Mouse (Mus musculus): Measurements from ENCODE around the gene Mok. TPM values are rescaled to one million over a fixed set of nuclear protein-coding genes. Genes with fewer than 3 reads are reported as not detected.
A peak's percentile ranks its signal among the peaks of the same experiment; 100 is the strongest.
"Not testable (repeated sequence)": the region's sequence is repeated elsewhere in the genome, so short reads cannot be mapped to it uniquely, and the experiment has no call there.

Gene Mok
- 1 to 10 TPM; 9.8 to 9.9 TPM for total RNA-seq (2021)
- long read RNA-seq, partial matches to known transcripts: 4 of 20 reads
- long read RNA-seq, other reads (novel, unspliced or antisense): 16 of 20 reads

DNA sequence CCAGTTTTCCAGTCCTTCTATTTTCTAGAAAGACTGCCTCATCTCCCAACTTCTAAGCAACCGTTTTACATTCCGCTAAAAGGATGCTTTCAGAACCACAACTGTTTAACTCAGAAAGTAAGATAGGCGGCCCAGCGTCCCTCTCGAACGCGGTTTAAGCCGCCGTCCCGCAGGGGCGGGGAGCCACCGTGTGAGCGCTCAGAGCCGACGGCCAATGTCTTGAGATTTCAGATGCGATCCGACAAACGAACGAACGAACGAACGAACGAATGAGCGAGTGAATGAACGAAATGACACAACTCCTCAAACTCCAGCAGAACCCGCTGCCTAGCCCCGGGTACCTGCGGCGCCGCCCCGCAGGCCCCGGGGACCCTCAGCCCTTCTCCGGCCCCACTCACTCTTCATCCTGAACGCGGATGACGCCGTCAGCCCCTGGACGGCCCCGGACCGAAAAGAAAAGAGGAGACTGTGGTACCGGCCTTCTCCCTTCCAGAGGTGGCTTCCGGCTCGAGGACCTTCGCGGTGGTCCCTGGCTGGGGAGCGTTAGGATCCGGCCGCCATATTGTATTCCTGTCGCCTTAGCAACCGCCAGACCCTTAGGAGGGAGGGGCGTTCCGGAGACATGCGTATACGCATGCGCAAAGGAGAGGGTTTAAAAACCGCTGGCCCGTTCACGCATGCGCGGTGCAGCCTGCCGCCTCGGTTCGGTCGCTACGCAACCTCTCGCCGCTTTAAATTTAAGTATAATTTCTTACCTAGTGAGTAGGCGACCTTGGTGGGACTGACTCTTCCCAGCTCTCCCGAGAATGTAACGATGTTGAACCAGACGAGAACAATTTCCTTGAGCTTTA, at the start of gene Mok:
Gene Mok, minus strand, starts transcription at position 592 of the 851 bp plus-strand sequence.
- peak; percentile 99 for DNase-seq (ENCODE audit: low spot score in 2 of 2)

- DNase-seq (ENCODE audit: low spot score in 2 of 2): peak; percentile 91 to 93
These were observed 48.6 kb upstream of the Mok start, which contains the start of the genes Cinp and Tecpr2 for GRCm38 (mm10) chr12:110889036-110890020. Gene Cinp, minus strand, starts transcription at chr12:110889145. Gene Tecpr2, plus strand, starts transcription at chr12:110889264.

DNA sequence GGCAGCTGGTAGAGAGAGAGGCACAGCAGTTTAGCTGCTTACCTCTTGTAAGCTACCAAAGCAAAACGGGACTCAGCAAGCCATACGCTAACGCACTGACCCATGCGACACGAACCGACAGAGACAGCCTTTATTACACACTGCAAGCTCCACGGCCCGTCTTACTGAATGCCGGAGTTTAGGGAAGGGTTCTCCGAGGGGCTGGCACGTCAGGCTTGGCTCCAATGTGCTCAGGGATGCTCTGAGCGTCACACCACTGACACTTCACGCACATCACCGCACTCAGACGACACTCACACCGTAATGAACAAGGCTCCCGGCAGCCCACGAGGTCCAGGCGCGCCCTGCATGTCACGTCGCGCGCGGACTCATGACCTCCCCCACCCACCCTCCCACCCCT, 47.9 kb upstream of the Mok start:
- no peak for DNase-seq (ENCODE audit: low spot score in 2 of 2)

GRCm38 (mm10) chr12:110888106-110888505, 47.4 kb upstream of the Mok start:
- DNase-seq (ENCODE audit: low spot score in 2 of 2): no peak

- DNase-seq (ENCODE audit: low spot score in 2 of 2): no peak
These were observed 44.5 kb upstream of the Mok start for GRCm38 (mm10) chr12:110885251-110885650.

DNA sequence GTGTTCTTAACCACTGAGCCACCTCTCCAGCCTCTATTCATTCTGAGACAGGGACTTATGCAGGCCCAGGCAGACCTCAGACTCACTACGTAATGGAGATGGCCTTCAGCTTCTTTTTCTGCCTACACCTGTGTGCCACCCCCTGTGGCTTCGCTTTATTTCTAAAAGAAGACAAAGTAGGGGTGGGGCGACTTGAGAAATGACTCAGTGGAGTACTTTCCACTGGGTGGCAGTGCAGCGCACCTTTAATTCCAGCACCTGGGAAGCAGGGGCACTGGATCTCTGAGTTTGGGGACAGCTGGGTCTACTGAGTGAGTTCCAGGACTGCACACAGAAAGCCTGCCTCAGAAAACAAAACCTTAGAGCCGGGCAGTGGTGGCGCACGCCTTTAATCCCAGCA, 41.6 kb upstream of the Mok start:
- DNase-seq (ENCODE audit: low spot score in 2 of 2): no peak

DNA sequence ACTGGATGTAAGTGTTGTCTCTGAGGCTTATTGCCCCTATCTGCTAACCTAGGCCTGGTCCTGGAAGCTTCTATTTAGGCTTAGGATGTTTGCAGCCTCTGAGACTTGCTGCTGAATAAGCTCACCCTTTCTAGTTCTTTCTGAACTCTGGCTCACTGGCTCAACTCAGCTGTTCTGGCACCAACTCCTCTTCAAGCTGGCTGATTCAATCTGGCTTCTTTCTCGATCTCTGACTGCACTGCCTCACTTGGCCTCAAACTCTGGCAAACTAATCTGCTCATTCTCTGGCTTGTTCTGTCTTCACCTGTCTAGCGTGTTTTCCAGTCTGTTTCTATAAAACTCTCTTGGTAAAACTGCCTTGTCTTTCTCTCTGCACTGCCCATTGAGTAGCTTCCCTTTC, 34.6 kb upstream of the Mok start:
- DNase-seq (ENCODE audit: low spot score in 2 of 2): no peak

- no peak for DNase-seq (ENCODE audit: low spot score in 2 of 2)
These were observed 30.5 kb upstream of the Mok start for GRCm38 (mm10) chr12:110871247-110871646.

GRCm38 (mm10) chr12:110870107-110870506, 29.4 kb upstream of the Mok start:
- DNase-seq (ENCODE audit: low spot score in 2 of 2): no peak

GRCm38 (mm10) chr12:110865989-110866388, 25.2 kb upstream of the Mok start:
- no peak for DNase-seq (ENCODE audit: low spot score in 2 of 2)

GRCm38 (mm10) chr12:110865571-110865970, 24.8 kb upstream of the Mok start:
- DNase-seq (ENCODE audit: low spot score in 2 of 2): no peak

GRCm38 (mm10) chr12:110864008-110864407, 23.3 kb upstream of the Mok start:
- DNase-seq (ENCODE audit: low spot score in 2 of 2): no peak

DNA sequence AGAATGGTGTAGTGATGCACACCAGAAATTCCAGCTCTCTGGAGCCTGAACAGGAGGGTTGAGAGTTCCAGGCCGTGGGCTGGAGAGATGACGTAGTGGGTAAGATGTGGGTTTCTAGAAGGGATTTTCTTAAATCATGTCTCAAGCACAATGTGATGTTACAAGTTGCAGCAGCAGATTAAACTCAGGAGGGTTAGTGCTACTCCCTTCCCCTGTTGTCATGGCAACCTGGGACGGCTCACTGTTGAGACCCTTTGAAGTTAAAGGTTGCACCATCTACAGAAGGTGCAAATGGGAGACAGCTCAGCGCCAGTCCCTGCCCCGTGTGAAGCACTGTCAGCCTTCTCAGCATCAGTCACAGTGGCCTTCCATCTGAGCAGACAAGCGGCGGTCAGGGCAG, 20.5 kb upstream of the Mok start:
- no peak for DNase-seq (ENCODE audit: low spot score in 2 of 2)

DNA sequence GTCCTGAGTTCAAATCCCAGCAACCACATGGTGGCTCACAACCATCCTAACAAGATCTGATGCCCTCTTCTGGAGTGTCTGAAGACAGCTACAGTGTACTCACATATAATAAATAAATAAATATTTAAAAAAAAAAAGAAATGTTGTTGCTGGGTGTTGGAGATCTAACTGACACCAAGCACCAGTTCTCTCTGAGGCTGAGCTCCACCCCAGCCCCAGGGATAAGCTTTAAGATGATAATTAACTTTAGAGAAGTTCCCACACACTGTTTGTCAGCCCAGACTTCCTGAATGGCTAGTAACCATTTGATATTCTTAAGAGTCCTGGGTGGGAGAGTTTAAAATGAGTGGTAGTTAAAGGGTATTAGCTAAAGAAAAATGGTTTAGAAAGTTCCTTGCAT, 19.6 kb upstream of the Mok start:
- no peak for DNase-seq (ENCODE audit: low spot score in 2 of 2)

DNA sequence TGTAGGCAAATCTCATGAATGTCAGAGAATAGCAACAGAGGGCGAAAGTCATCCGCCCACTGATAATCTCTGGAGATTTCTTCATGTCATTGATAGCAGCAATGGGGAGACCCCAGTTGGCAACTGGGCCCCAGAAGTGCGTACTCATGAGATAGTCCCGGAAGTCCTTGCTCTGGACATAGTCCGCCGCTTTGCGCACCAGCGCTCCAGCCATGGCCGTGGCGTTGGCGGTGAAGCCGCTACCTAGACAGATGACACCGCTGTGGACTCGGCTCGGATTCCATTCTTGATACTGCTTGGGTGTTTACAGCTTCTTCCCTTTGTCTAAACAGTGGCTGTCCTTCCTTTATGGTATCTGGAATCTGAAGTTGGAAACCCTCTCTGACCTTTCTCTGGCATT, 17.9 kb upstream of the Mok start:
- DNase-seq (ENCODE audit: low spot score in 2 of 2): not testable (repeated sequence)

DNA sequence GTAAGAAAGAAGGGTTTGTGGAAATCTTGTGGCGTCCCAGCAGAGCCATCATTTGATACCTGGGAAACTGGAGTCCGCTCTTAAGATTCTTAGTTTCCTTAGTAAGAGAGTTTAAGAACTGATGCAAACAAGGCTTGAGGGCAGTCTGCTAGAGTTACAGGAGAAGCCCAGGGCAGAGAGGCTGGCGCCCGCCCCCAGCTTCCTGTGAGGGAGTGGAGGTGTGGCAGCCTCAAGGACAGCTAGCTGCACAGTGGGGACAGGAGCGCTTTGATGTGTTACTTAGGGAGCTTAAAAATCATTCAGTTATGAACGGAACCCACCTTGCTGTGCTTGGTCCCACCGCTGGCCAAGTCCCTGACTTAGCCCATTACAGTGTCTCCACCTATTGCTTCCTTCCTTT, 16.5 kb upstream of the Mok start:
- no peak for DNase-seq (ENCODE audit: low spot score in 2 of 2)

GRCm38 (mm10) chr12:110854786-110855737, 14.3 kb upstream of the Mok start:
- DNase-seq (ENCODE audit: low spot score in 2 of 2): no peak

DNA sequence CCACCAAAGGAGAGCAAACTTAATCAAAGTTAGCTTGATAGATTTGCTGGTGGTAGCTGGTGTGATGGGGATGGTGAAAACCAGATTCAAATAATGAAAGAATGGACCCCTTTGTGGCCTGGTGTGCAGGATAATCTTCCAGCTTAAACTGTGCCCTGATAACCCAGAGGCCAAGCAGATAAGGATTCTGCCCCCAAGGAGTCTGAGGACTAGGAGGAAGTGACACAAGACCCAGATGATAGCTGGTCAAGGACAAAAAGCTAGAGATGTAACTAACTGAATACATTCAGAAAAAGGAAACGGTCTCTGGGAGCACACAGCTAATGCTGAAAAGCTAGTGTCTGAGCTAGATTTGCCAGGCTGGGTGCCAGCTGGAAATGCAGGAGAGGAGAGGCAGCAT, 11.2 kb upstream of the Mok start:
- no peak for DNase-seq (ENCODE audit: low spot score in 2 of 2)

GRCm38 (mm10) chr12:110851414-110851813, 10.7 kb upstream of the Mok start:
- no peak for DNase-seq (ENCODE audit: low spot score in 2 of 2)

DNA sequence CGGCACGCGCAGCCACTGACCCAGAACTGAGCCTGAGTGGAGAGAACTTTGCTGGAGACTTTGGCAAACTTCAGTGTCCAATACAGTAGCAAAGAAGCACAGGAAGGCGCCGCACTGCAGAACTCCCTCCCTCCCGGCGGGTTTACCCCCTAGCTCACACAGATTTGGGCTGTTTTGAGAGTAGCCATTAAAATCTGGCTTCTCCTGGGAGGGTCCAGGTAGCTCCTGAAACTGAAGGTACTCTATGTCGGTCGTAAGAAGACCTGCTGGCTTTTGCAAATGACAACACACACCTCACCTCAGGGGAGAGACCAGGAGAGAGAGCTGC, 10.2 kb upstream of the Mok start:
- DNase-seq (ENCODE audit: low spot score in 2 of 2): no peak
